Mouse (Mus musculus) liver, postnatal 0 days (tissue): Measurements from ENCODE around the gene Cdc73. TPM values are rescaled to one million over a fixed set of nuclear protein-coding genes. Genes with fewer than 3 reads are reported as not detected.

Experiments used
- ATAC-seq: fragments of 200-750 bp; cut with Nextera tagmentation; 2 replicates; pipeline ENCODE4 v1.8.0; 2017; ENCODE audit warnings: mild to moderate bottlenecking, moderate library complexity
- DNase-seq: peaks from one replicate; pipeline ENCODE4 v3.0.0-alpha.2; 2016
- H3K27ac ChIP-seq: fragments of 300-500 bp; sonication (generic); 2 replicates; pipeline ENCODE4 v1.5.1; 2014; ENCODE audit warnings: antibody characterized with exemption, moderate library complexity, mild to moderate bottlenecking, low read depth
- H3K27me3 ChIP-seq: fragments of 300-500 bp; sonication (generic); 2 replicates; pipeline ENCODE4 v1.6.1; 2014; ENCODE audit warnings: low read length, control low read depth, mixed read lengths; ENCODE audit not compliant: insufficient read depth
- H3K36me3 ChIP-seq: fragments of 300-500 bp; sonication (generic); replicated peaks from 2 replicates; pipeline ENCODE4 v1.6.1; 2014; ENCODE audit warnings: mild to moderate bottlenecking, control low read depth, low read length, moderate library complexity, mixed read lengths; ENCODE audit not compliant: insufficient read depth
- H3K4me1 ChIP-seq: fragments of 300-500 bp; sonication (generic); 2 replicates; pipeline ENCODE4 v1.6.1; 2014; ENCODE audit warnings: antibody characterized with exemption, mild to moderate bottlenecking, control low read depth; ENCODE audit not compliant: insufficient read depth
- H3K4me2 ChIP-seq: fragments of 300-500 bp; sonication (generic); 2 replicates; pipeline ENCODE4 v1.6.1; 2014; ENCODE audit warnings: low read depth, mild to moderate bottlenecking, low read length, moderate library complexity, mixed read lengths
- H3K4me3 ChIP-seq: fragments of 300-500 bp; sonication (generic); 2 replicates; pipeline ENCODE4 v1.5.1; 2014; ENCODE audit warnings: low read depth, low read length
- H3K9ac ChIP-seq: fragments of 300-500 bp; sonication (generic); replicated peaks from 2 replicates; pipeline ENCODE4 v1.6.1; 2014; ENCODE audit warnings: mild to moderate bottlenecking, moderate library complexity
- H3K9me3 ChIP-seq: fragments of 300-500 bp; sonication (generic); 2 replicates; pipeline ENCODE4 v1.6.1; 2016; ENCODE audit warnings: mild to moderate bottlenecking, control low read depth, low read length, mixed read lengths
- CTCF ChIP-seq: sonication (generic); IDR thresholded peaks from 2 replicates; pipeline ENCODE4 v1.5.1; 2016; ENCODE audit warnings: antibody characterized with exemption, low read depth
- EP300 ChIP-seq: IDR thresholded peaks from 2 replicates; pipeline ENCODE4 v1.6.1; 2016; ENCODE audit warnings: antibody characterized with exemption, low read depth, mild to moderate bottlenecking
- WGBS: fragments of 180-500 bp; shearing (Covaris S2); extraction: QIAGEN DNeasy Blood & Tissue Kit; methylation state at CpG from one replicate; pipeline ENCODE4 v1.1.7; 2014; ENCODE audit not compliant: insufficient replicate concordance; 5-methylcytosine and 5-hydroxymethylcytosine counted together
- polyA plus RNA-seq: library from polyadenylated mRNA; unstranded; fragments of >200 nt; fragmentation: Nextera tagmentation; extraction: Ambion mirVana; gene quantifications from 2 replicates; pipeline ENCODE4 v1.2.1, GENCODE M21; 2015

Gene Cdc73
- polyA plus RNA-seq, 1 experiment from 2014 or later: 8.1 TPM

GRCm38 (mm10) chr1:143646219-143646618 is 56.5 kb downstream of the Cdc73 start:
- Histone ChIP-seq H3K36me3 (peaks cover 4% of the 10 kb centered on the region; the same call in 1 of the 2 replicates), H3K4me1 (no peaks in the 10 kb centered on the region), H3K27ac (no peak overlapping the region), H3K9ac (no peak overlapping the region), H3K27me3 (no peaks in the 10 kb centered on the region), H3K4me3 (no peak overlapping the region), H3K9me3 (no peaks in the 10 kb centered on the region), H3K4me2 (no peak overlapping the region)
- ATAC-seq: no peak
- 91% methylated on average over 4 of the region's 4 CpGs for WGBS
- DNase-seq: no peak
- no peak for TF ChIP-seq CTCF
- no peak for TF ChIP-seq EP300

GRCm38 (mm10) chr1:143645386-143645785 is 57.3 kb downstream of the Cdc73 start:
- Histone ChIP-seq H3K9ac (no peak overlapping the region), H3K27me3 (no peaks in the 10 kb centered on the region), H3K4me1 (no peaks in the 10 kb centered on the region), H3K27ac (no peak overlapping the region), H3K36me3 (peaks cover 4% of the 10 kb centered on the region; the same call in 1 of the 2 replicates), H3K4me3 (no peak overlapping the region), H3K9me3 (no peaks in the 10 kb centered on the region), H3K4me2 (no peak overlapping the region)
- WGBS: 73% methylated on average over 4 of the region's 4 CpGs
- DNase-seq: no peak
- no peak for ATAC-seq
- TF ChIP-seq CTCF (no peak), EP300 (no peak)

- no peak overlapping the region for H3K4me2 ChIP-seq
- no peaks in the 10 kb centered on the region for H3K4me1 ChIP-seq
- H3K27me3 ChIP-seq: no peaks in the 10 kb centered on the region
- 93% methylated on average over 2 of the region's 2 CpGs for WGBS
- no peak overlapping the region for H3K9ac ChIP-seq
- no peak for DNase-seq
- no peak for ATAC-seq
- H3K36me3 ChIP-seq: 0 out of 2 replicates have a peak, but pooled peaks cover 4% of the 10 kb centered on the region
- H3K9me3 ChIP-seq: no peaks in the 10 kb centered on the region
- no peak overlapping the region for H3K4me3 ChIP-seq
- TF ChIP-seq EP300 (no peak), CTCF (peak; percentile 72)
- H3K27ac ChIP-seq: no peak overlapping the region
Observed at GRCm38 (mm10) chr1:143644221-143644620, 58.5 kb downstream of the Cdc73 start.

DNA sequence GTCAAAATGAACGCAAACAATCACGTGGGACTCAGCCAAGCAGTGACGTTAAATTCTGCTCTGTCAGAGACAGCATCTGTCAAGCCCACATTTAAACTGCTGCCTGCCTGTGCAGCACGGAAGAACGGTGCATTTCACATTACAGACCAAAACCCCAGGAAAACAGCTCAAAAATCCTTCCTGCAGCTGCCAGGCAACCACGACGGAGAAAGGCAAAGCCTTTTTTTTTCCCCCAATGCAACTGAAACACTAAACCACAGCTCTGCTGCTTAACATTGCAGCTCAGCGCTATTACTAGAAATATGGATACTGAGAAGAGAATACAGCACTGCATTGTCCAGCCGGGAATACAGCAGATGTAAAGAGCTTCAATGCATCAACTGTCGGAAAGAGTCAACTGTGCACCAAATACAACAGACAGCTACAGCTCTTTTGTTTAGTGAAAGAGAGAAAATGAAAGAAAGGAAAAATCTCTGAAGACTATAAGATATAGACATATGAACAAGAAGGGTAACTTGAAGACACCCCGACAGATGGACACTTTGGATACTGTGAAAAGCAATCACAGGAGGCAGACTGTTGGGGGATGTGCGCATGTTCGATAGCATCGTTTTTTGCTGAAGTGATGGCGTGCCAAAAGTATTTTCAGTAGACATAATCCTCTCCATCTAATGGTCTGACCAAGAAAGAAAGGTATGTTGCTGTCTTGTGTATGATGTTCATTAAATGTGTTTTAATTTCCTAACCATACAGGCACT is 61.9 kb downstream of the Cdc73 start, which contains the start of gene B3galt2:
Gene B3galt2, plus strand, starts transcription at position 15 of the 758 bp plus-strand sequence.
- ATAC-seq (no peak), DNase-seq (no peak)
- Histone ChIP-seq H3K36me3 (no peaks in the 10 kb centered on the region), H3K4me3 (no peak within 1 kb of the TSS), H3K9ac (no peak within 1 kb of the TSS), H3K27me3 (no peaks in the 10 kb centered on the region), H3K4me2 (0 out of 2 replicates have a peak within 1 kb of the TSS, but pooled peaks have one; percentile 16), H3K9me3 (no peaks in the 10 kb centered on the region), H3K27ac (no peak within 1 kb of the TSS), H3K4me1 (no peaks in the 10 kb centered on the region)
- 61% methylated on average over 15 of the region's 15 CpGs for WGBS
- TF ChIP-seq EP300 (no peak), CTCF (no peak)

DNA sequence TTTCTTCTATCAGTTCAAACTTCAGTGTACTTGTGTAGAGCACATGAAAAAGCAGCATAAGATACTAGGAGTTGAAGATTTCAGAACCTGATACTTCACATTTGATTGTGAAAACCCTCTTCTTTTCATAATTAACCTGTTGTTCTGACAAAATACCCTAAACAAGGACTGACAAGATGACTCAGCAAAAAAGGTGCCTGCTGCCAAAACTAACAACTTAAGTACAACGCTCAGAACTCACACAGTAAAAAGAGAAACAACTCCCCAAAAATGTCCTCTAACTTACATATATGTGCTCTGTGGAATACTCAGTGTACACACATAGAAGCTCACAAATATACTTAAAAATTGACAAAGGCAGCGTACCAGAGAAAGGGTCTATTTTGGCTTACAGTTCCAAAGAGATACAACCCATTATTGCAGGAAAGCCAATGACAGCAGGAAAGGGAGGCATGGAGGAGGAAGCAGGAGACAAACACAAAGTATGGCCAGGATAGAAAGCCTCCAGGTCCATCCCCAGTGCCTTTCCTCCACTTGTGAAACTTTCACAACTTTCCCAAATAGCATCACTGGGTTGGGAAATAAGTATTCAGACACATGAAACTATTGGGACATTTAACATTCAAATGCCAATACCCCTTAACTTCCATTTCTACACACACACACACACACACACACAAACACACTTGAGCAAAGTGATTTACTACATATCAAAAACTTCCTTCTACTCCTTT is 69.7 kb downstream of the Cdc73 start:
- H3K27ac ChIP-seq: peak overlapping the region; percentile 75
- no peaks in the 10 kb centered on the region for H3K9me3 ChIP-seq
- ATAC-seq (peak; percentile 79), DNase-seq (no peak)
- no peaks in the 10 kb centered on the region for H3K4me1 ChIP-seq
- no peak overlapping the region for H3K4me3 ChIP-seq
- TF ChIP-seq EP300 (no peak), CTCF (no peak)
- 74% methylated on average over 2 of the region's 2 CpGs for WGBS
- no peaks in the 10 kb centered on the region for H3K27me3 ChIP-seq
- H3K36me3 ChIP-seq: no peaks in the 10 kb centered on the region; the same call in 1 of the 2 replicates
- H3K4me2 ChIP-seq: no peak overlapping the region
- no peak overlapping the region for H3K9ac ChIP-seq

- DNase-seq: no peak
- Histone ChIP-seq H3K4me3 (no peak overlapping the region), H3K9me3 (no peaks in the 10 kb centered on the region), H3K4me1 (no peaks in the 10 kb centered on the region), H3K4me2 (no peak overlapping the region), H3K27ac (peak overlapping the region; percentile 75), H3K9ac (no peak overlapping the region), H3K36me3 (no peaks in the 10 kb centered on the region; the same call in 1 of the 2 replicates), H3K27me3 (no peaks in the 10 kb centered on the region)
- ATAC-seq: no peak
- TF ChIP-seq EP300: no peak
- no peak for TF ChIP-seq CTCF
- 55% methylated on average over 1 of the region's 1 CpGs for WGBS
Observed at GRCm38 (mm10) chr1:143632361-143632760, 70.3 kb downstream of the Cdc73 start.
